Mouse (Mus musculus) intestine, postnatal 0 days (tissue): ENCODE measurements around the gene Tmem121. TPM values are rescaled to one million over a fixed set of nuclear protein-coding genes. Genes with fewer than 3 reads are reported as not detected.

Experiments
- ATAC-seq: fragments of 200-750 bp; cut with Nextera tagmentation; 2 replicates; pipeline ENCODE4 v1.8.0; 2017; ENCODE audit warnings: mild to moderate bottlenecking, moderate TSS enrichment, moderate library complexity
- H3K27ac ChIP-seq: fragments of 300-500 bp; sonication (generic); 2 replicates; pipeline ENCODE4 v1.5.1; 2014; ENCODE audit warnings: mild to moderate bottlenecking, low read depth, low read length, moderate library complexity
- H3K27me3 ChIP-seq: fragments of 300-500 bp; sonication (generic); replicated peaks from 2 replicates; pipeline ENCODE4 v1.6.1; 2014; ENCODE audit warnings: low read length, mixed read lengths; ENCODE audit not compliant: control insufficient read depth, insufficient read depth
- H3K36me3 ChIP-seq: fragments of 300-500 bp; sonication (generic); 2 replicates; pipeline ENCODE4 v1.6.1; 2014; ENCODE audit warnings: mild to moderate bottlenecking, moderate library complexity; ENCODE audit not compliant: control insufficient read depth, insufficient read depth
- H3K4me1 ChIP-seq: fragments of 300-500 bp; sonication (generic); replicated peaks from 2 replicates; pipeline ENCODE4 v1.6.1; 2014; ENCODE audit warnings: antibody characterized with exemption, low read length, mixed read lengths; ENCODE audit not compliant: control insufficient read depth, insufficient read depth
- H3K4me2 ChIP-seq: fragments of 300-500 bp; sonication (generic); replicated peaks from 2 replicates; pipeline ENCODE4 v1.6.1; 2014; ENCODE audit warnings: low read depth, mild to moderate bottlenecking, moderate library complexity
- H3K4me3 ChIP-seq: fragments of 300-500 bp; sonication (generic); 2 replicates; pipeline ENCODE4 v1.5.1; 2014; ENCODE audit warnings: low read depth, low read length
- H3K9ac ChIP-seq: fragments of 300-500 bp; sonication (generic); 2 replicates; pipeline ENCODE4 v1.6.1; 2014; ENCODE audit warnings: mild to moderate bottlenecking, low read depth, low read length
- H3K9me3 ChIP-seq: fragments of 300-500 bp; sonication (generic); 2 replicates; pipeline ENCODE4 v1.6.1; 2016; ENCODE audit warnings: mixed run types; ENCODE audit not compliant: control insufficient read depth
- CTCF ChIP-seq: sonication (generic); IDR thresholded peaks from 2 replicates; pipeline ENCODE4 v1.5.1; 2016; ENCODE audit warnings: low read depth, mild to moderate bottlenecking, control low read depth, antibody characterized with exemption, moderate library complexity
- WGBS: fragments of 180-500 bp; shearing (Covaris S2); extraction: QIAGEN DNeasy Blood & Tissue Kit; methylation state at CpG from one replicate; pipeline ENCODE4 v1.1.7; 2014; 5-methylcytosine and 5-hydroxymethylcytosine counted together
- polyA plus RNA-seq: library from polyadenylated mRNA; unstranded; fragments of >200 nt; fragmentation: Nextera tagmentation; extraction: Ambion mirVana; gene quantifications from 2 replicates; pipeline ENCODE4 v1.2.1, GENCODE M21; 2015

Tmem121 gene
- polyA plus RNA-seq, 1 experiment from 2014 or later, result 3.4 TPM

- Histone ChIP-seq H3K4me3 (no peak overlapping the region), H3K9me3 (no peaks in the 10 kb centered on the region), H3K27me3 (0 out of 2 replicates have a peak, but pooled peaks cover 7% of the 10 kb centered on the region), H3K4me1 (no peaks in the 10 kb centered on the region), H3K9ac (no peak overlapping the region), H3K36me3 (no peaks in the 10 kb centered on the region), H3K4me2 (no peak overlapping the region), H3K27ac (no peak overlapping the region)
- no peak for ATAC-seq
- 84% methylated on average over 25 of the region's 25 CpGs for WGBS
- no peak for TF ChIP-seq CTCF
Measured at GRCm38 (mm10) chr12:113214072-113214808, 28.5 kb downstream of the Tmem121 start.

- WGBS, result 82% methylated on average over 16 of the region's 16 CpGs
- no peaks in the 10 kb centered on the region for H3K9me3 ChIP-seq
- no peaks in the 10 kb centered on the region for H3K36me3 ChIP-seq
- no peaks in the 10 kb centered on the region for H3K4me1 ChIP-seq
- no peak overlapping the region for H3K9ac ChIP-seq
- H3K4me3 ChIP-seq, result no peak overlapping the region
- no peak for ATAC-seq
- H3K4me2 ChIP-seq, result no peak overlapping the region
- no peak overlapping the region for H3K27ac ChIP-seq
- 0 out of 2 replicates have a peak, but pooled peaks cover 7% of the 10 kb centered on the region for H3K27me3 ChIP-seq
- no peak for TF ChIP-seq CTCF
Measured at GRCm38 (mm10) chr12:113214972-113215666, 29.4 kb downstream of the Tmem121 start.

GRCm38 (mm10) chr12:113215667-113216346 is 30.1 kb downstream of the Tmem121 start:
- H3K4me2 ChIP-seq, result no peak overlapping the region
- H3K27me3 ChIP-seq, result 0 out of 2 replicates have a peak, but pooled peaks cover 7% of the 10 kb centered on the region
- H3K36me3 ChIP-seq, result no peaks in the 10 kb centered on the region
- H3K27ac ChIP-seq, result no peak overlapping the region
- peak; percentile 86 for TF ChIP-seq CTCF
- H3K4me3 ChIP-seq, result no peak overlapping the region
- peak; percentile 41; the same call in 1 of the 2 replicates for ATAC-seq
- WGBS, result 9% methylated on average over 6 of the region's 6 CpGs
- no peak overlapping the region for H3K9ac ChIP-seq
- H3K4me1 ChIP-seq, result no peaks in the 10 kb centered on the region
- no peaks in the 10 kb centered on the region for H3K9me3 ChIP-seq

- Histone ChIP-seq H3K27me3 (0 out of 2 replicates have a peak, but pooled peaks cover 7% of the 10 kb centered on the region), H3K9ac (no peak overlapping the region), H3K4me3 (no peak overlapping the region), H3K4me2 (no peak overlapping the region), H3K4me1 (no peaks in the 10 kb centered on the region; the same call in 1 of the 2 replicates), H3K9me3 (no peaks in the 10 kb centered on the region), H3K36me3 (no peaks in the 10 kb centered on the region), H3K27ac (no peak overlapping the region)
- peak; percentile 97 for TF ChIP-seq CTCF
- ATAC-seq, result no peak
- WGBS, result 27% methylated on average over 11 of the region's 11 CpGs
Measured at GRCm38 (mm10) chr12:113217306-113218242, 31.8 kb downstream of the Tmem121 start.

GRCm38 (mm10) chr12:113219867-113220266 is 34.1 kb downstream of the Tmem121 start:
- Histone ChIP-seq H3K4me3 (no peak overlapping the region), H3K4me1 (no peaks in the 10 kb centered on the region; the same call in 1 of the 2 replicates), H3K27me3 (0 out of 2 replicates have a peak, but pooled peaks cover 7% of the 10 kb centered on the region), H3K9ac (no peak overlapping the region), H3K4me2 (no peak overlapping the region), H3K36me3 (no peaks in the 10 kb centered on the region), H3K27ac (no peak overlapping the region), H3K9me3 (no peaks in the 10 kb centered on the region)
- ATAC-seq, result no peak
- 47% methylated on average over 4 of the region's 4 CpGs for WGBS
- peak; percentile 81 for TF ChIP-seq CTCF
